Mouse (Mus musculus): ENCODE measurements around the gene Csdc2. TPM values are rescaled to one million over a fixed set of nuclear protein-coding genes. Genes with fewer than 3 reads are reported as not detected.

Gene Csdc2
- polyA plus RNA-seq, 1 experiment from 2014 or later, result 5.7 TPM

- no peaks in the 10 kb centered on the region for H3K27me3 ChIP-seq (ENCODE audit: low read depth, poor library complexity, severe bottlenecking)
- H3K9me3 ChIP-seq (replicated peaks), result no peaks in the 10 kb centered on the region
- H3K27ac ChIP-seq, result no peak overlapping the region
- no peak for DNase-seq (ENCODE audit: low spot score)
- H3K36me3 ChIP-seq, result peaks cover 29% of the 10 kb centered on the region
- no peaks in the 10 kb centered on the region for H3K4me1 ChIP-seq
- H3K4me3 ChIP-seq, result no peak overlapping the region
- 51% methylated on average over 7 of the region's 7 CpGs for WGBS
Observed at GRCm38 (mm10) chr15:81990549-81990948, 54.0 kb downstream of the Csdc2 start.

- no peaks in the 10 kb centered on the region for H3K27me3 ChIP-seq (ENCODE audit: low read depth, poor library complexity, severe bottlenecking)
- no peaks in the 10 kb centered on the region for H3K4me1 ChIP-seq
- 80% methylated on average over 6 of the region's 6 CpGs for WGBS
- H3K9me3 ChIP-seq (replicated peaks), result no peaks in the 10 kb centered on the region
- no peak overlapping the region for H3K4me3 ChIP-seq
- no peak for DNase-seq (ENCODE audit: low spot score)
- no peak overlapping the region for H3K27ac ChIP-seq
- H3K36me3 ChIP-seq, result peaks cover 61% of the 10 kb centered on the region
Observed at GRCm38 (mm10) chr15:81993992-81994391, 57.4 kb downstream of the Csdc2 start.

Other genes with a start within 250 kb of the Csdc2 start
- gene Chadl, start 239.5 kb upstream of the Csdc2 start, polyA plus RNA-seq (2016; fragmentation: Nextera tagmentation; extraction: Ambion mirVana), result 1.3 and 2.4 TPM in 2 replicates
- 51.7 and 57.5 TPM in 2 replicates for gene Zc3h7b, start 191.7 kb upstream of the Csdc2 start, polyA plus RNA-seq (2016; fragmentation: Nextera tagmentation; extraction: Ambion mirVana)
- 150 and 166 TPM in 2 replicates for gene Rangap1, start 191.2 kb upstream of the Csdc2 start, polyA plus RNA-seq (2016; fragmentation: Nextera tagmentation; extraction: Ambion mirVana)
- 13.4 and 16.5 TPM in 2 replicates for gene Tef, start 134.3 kb upstream of the Csdc2 start, polyA plus RNA-seq (2016; fragmentation: Nextera tagmentation; extraction: Ambion mirVana)
- 18.3 and 19.8 TPM in 2 replicates for gene Tob2, start 78.0 kb upstream of the Csdc2 start, polyA plus RNA-seq (2016; fragmentation: Nextera tagmentation; extraction: Ambion mirVana)
- 256 and 300 TPM in 2 replicates for gene Phf5a, start 64.8 kb upstream of the Csdc2 start, polyA plus RNA-seq (2016; fragmentation: Nextera tagmentation; extraction: Ambion mirVana)
- gene Aco2, start 64.5 kb upstream of the Csdc2 start, polyA plus RNA-seq (2016; fragmentation: Nextera tagmentation; extraction: Ambion mirVana), result 170 and 172 TPM in 2 replicates
- gene Polr3h, start 10.5 kb upstream of the Csdc2 start, polyA plus RNA-seq (2016; fragmentation: Nextera tagmentation; extraction: Ambion mirVana), result 75.5 and 86.6 TPM in 2 replicates
- 18.1 and 21.1 TPM in 2 replicates for gene Pmm1, start 24.2 kb downstream of the Csdc2 start, polyA plus RNA-seq (2016; fragmentation: Nextera tagmentation; extraction: Ambion mirVana)
- not detected in 2 replicates for gene 1700029P11Rik, start 43.8 kb downstream of the Csdc2 start, polyA plus RNA-seq (2016; fragmentation: Nextera tagmentation; extraction: Ambion mirVana)
- 112 and 113 TPM in 2 replicates for gene Xrcc6, start 51.1 kb downstream of the Csdc2 start, polyA plus RNA-seq (2016; fragmentation: Nextera tagmentation; extraction: Ambion mirVana)
- gene Desi1, start 97.1 kb downstream of the Csdc2 start, polyA plus RNA-seq (2016; fragmentation: Nextera tagmentation; extraction: Ambion mirVana), result 33.7 and 40.3 TPM in 2 replicates
- gene Snu13, start 110.8 kb downstream of the Csdc2 start, polyA plus RNA-seq (2016; fragmentation: Nextera tagmentation; extraction: Ambion mirVana), result 379 and 421 TPM in 2 replicates
- not detected in 2 replicates for gene 4930407I10Rik, start 122.4 kb downstream of the Csdc2 start, polyA plus RNA-seq (2016; fragmentation: Nextera tagmentation; extraction: Ambion mirVana)
- gene Mei1, start 133.2 kb downstream of the Csdc2 start, polyA plus RNA-seq (2016; fragmentation: Nextera tagmentation; extraction: Ambion mirVana), result not detected in 2 replicates
- gene Ccdc134, start 191.2 kb downstream of the Csdc2 start, polyA plus RNA-seq (2016; fragmentation: Nextera tagmentation; extraction: Ambion mirVana), result 22.8 and 23.6 TPM in 2 replicates
- gene Srebf2, start 210.4 kb downstream of the Csdc2 start, polyA plus RNA-seq (2016; fragmentation: Nextera tagmentation; extraction: Ambion mirVana), result 182 and 190 TPM in 2 replicates

Measured in limb, embryonic 10.5 days (tissue).